Mouse (Mus musculus) cerebellum, postnatal 25 days (tissue): ENCODE results near the gene Mn1.

Experiments used
- DNase-seq, 2 experiments: peaks; one replicate each; pipeline ENCODE4 v3.0.0; 2021; ENCODE audit warnings: mixed read lengths in 2 of 2

Gene Mn1

GRCm38 (mm10) chr5:111409412-111410044 is 7.6 kb upstream of the Mn1 start:
- DNase-seq: peak in 1 of 2 experiments; percentile 31

GRCm38 (mm10) chr5:111410665-111411064 is 6.5 kb upstream of the Mn1 start:
- DNase-seq: no peak

- DNase-seq: peak; percentile 42 to 64
These were observed 3.0 kb upstream of the Mn1 start for GRCm38 (mm10) chr5:111414192-111414591.

GRCm38 (mm10) chr5:111414770-111415249 is 2.4 kb upstream of the Mn1 start:
- no peak for DNase-seq

- DNase-seq: no peak
These were observed 1.6 kb upstream of the Mn1 start for GRCm38 (mm10) chr5:111415575-111415974.

- DNase-seq: no peak
These were observed 1.1 kb upstream of the Mn1 start for GRCm38 (mm10) chr5:111416048-111416447.

GRCm38 (mm10) chr5:111417378-111418131 is 393 bp downstream of the Mn1 start:
- DNase-seq: peak in 1 of 2 experiments; percentile 32

GRCm38 (mm10) chr5:111418202-111419120 is 1.3 kb downstream of the Mn1 start:
- DNase-seq: peak; percentile 8 to 17

- peak in 1 of 2 experiments; percentile 11 for DNase-seq
These were observed 2.1 kb downstream of the Mn1 start for GRCm38 (mm10) chr5:111419121-111419881.

GRCm38 (mm10) chr5:111420011-111420691 is 3.0 kb downstream of the Mn1 start:
- DNase-seq: no peak

GRCm38 (mm10) chr5:111420896-111421295 is 3.7 kb downstream of the Mn1 start:
- DNase-seq: no peak

- no peak for DNase-seq
These were observed 4.3 kb downstream of the Mn1 start for GRCm38 (mm10) chr5:111421424-111421823.

GRCm38 (mm10) chr5:111422058-111422800 is 5.1 kb downstream of the Mn1 start:
- no peak for DNase-seq

GRCm38 (mm10) chr5:111423011-111423410 is 5.8 kb downstream of the Mn1 start:
- DNase-seq: no peak

GRCm38 (mm10) chr5:111423616-111424015 is 6.5 kb downstream of the Mn1 start:
- no peak for DNase-seq

- no peak for DNase-seq
These were observed 8.7 kb downstream of the Mn1 start for GRCm38 (mm10) chr5:111425813-111426212.

- DNase-seq: no peak
These were observed 9.1 kb downstream of the Mn1 start for GRCm38 (mm10) chr5:111426249-111426648.

GRCm38 (mm10) chr5:111428882-111429281 is 11.7 kb downstream of the Mn1 start:
- no peak for DNase-seq

- DNase-seq: no peak
These were observed 12.6 kb downstream of the Mn1 start for GRCm38 (mm10) chr5:111429726-111430125.

- no peak for DNase-seq
These were observed 14.0 kb downstream of the Mn1 start for GRCm38 (mm10) chr5:111431007-111431730.
